Mouse (Mus musculus) testis, postnatal 10 days (tissue): ENCODE data around the gene Myo18a.
"Not testable (repeated sequence)": the region's sequence is repeated elsewhere in the genome, so short reads cannot be mapped to it uniquely, and the experiment has no call there.

ENCODE experiments used
- DNase-seq: peaks from one replicate; pipeline ENCODE4 v3.0.0; 2021; ENCODE audit warnings: low spot score

Gene Myo18a

DNA sequence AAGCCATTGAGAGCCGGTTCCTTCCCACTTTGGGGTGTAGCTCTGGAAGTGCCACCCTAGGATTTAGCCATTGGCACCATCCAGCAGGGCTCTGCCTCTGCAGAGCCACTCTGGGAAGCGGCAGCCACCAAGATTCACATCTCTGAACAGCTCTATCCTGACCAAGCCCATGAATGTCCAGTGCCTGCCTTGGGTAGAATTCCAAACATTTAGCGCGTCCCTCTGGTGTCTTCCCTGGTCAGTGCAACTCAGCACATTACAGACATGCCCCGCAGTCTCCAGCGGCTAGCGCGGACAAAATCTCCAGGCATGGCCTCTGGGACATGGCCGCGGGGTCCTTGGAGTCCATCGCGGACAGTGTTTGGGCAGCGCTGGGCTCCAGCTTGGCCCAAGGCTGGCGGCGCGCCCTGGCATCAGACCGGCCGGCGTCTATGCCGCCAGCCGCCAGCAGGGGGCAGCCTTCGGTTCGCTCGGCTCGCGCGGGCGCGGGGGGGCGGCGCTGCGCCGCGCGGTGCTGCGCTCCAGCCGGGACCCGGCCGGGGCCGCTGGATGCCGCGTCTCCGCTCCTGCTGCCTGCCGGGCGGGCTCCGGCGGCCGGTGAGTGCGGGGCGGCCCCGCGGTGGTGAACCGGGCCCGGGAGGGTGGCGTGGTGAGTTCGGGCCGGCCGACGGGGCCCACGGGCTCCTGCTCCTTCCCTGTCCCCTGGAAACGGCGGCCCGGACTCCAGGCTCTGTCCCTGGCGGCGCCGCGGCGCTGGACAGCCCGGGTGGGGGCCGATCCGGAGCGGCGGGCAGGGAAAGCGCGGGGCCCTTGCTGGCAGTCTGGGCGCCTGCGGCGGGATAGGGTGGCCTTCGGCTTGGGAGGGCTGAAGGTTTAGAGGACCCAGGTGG lies at the start of gene Myo18a:
Myo18a (plus strand) TSS at position 464 of the 890 bp plus-strand sequence.
- peak; percentile 95 for DNase-seq

DNA sequence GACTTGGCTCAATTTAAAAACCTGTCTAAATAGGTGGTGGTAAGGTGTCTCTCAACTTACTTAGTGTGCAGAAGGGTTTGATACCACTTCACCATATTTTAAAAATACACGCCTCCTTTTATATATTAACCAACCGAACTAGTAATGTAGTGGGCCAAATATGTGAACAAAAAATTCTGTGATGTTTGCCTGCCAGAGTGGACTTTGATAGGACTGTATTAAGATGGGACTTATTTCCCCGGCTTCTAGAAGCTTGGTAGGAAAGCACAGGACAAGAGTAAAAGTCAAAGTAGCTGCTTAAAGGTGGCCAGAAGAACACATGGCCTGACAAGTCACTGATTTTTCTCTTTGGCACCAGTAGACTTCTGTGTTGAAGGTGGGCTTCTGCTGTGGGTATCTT lies 49.3 kb upstream of the Myo18a start:
- DNase-seq = no peak

DNA sequence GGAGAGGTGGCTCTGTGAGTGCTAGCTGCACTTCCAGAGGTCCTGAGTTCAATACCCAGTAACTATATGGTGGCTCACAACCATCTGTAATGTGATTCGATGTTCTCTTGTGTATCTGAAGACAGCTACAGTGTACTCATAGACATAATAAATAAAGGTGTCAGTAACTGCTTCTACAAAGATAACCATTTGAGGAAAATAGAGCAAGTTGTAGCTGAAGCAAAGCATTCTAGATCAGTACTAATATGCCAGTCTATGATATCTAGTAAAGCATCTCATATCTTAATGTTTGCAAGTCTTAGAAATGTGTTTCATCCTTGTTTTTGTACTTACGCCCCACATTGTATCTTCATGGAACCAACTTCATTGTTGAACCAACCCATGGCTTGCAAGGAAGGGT lies 44.0 kb upstream of the Myo18a start:
- DNase-seq = no peak

DNA sequence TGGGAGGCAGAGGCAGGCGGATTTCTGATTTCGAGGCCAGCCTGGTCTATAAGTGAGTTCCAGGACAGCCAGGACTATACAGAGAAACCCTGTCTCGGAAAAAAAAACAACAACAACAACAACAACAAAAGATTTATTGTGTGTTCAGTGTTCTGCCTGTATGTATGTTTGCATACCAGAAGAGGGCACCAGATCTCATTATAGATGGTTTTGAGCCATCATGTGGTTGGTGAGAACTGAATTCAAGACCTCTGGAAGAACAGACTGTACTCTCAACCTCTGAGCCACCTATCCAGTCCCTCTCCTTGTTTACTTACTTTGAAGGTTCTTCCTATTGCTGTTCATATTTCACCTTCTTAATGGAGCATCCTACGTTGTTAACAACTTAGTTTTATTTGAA lies 41.7 kb upstream of the Myo18a start:
- DNase-seq = no peak

DNA sequence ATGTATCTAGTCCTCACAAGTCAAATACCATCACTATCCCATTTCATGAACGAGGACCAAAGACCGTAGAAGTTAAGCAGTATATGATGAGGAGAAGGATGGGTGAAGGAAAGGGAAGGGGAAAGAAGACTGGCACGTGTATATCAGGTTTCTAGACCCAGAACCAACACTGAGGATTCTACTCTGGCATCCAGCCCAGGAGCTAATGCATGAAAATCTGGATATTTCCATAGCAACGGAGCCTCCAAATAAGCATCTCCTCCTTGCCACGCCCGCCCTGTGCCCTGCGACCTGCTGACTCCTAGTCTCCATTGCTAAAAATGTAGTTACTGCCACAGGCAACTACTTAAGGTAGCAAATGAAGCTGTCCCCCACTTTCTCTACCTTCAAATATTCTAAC lies 38.3 kb upstream of the Myo18a start:
- no peak for DNase-seq

DNA sequence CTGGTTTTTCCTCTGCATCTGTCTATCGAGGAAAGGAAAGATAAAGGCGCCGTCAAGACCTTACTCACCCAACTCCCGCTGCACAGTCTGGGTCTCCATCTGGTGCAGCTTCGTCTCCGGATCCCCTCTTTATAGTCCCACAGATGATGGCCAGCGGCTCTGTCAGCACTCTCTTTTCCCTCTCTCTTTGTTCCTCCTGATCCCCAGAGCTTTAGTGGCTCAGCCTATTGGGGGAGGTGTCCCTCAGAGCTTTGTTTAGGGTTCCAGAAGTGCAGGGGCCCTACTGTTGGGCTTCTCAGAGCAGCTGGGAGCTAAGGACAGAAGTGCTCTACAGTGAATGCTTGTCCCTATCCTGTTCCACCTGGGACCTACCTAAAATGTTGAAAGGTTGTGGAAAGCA lies 37.9 kb upstream of the Myo18a start, which contains the start of gene Cryba1:
Cryba1 (minus strand) TSS at position 101 of the 400 bp plus-strand sequence.
- no peak for DNase-seq

DNA sequence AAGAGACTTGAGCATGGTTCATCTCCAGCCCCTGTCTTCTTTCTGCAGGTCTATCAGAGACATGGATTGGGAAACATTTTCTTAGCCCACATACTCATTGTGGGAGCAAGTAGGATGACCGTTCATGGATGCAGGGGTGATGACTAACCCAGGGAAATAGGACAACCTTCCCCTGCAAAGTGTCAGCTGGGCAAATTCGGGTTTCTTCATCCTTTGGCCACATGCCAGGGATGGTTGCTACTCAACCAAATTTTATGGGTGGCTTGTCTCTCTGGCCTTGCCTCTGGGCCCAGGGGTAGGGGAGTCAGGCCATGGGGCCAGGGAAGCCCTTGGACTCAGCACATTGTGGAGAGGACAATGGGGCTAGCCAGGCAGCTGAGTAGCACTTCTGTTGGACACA lies 34.5 kb upstream of the Myo18a start:
- no peak for DNase-seq

DNA sequence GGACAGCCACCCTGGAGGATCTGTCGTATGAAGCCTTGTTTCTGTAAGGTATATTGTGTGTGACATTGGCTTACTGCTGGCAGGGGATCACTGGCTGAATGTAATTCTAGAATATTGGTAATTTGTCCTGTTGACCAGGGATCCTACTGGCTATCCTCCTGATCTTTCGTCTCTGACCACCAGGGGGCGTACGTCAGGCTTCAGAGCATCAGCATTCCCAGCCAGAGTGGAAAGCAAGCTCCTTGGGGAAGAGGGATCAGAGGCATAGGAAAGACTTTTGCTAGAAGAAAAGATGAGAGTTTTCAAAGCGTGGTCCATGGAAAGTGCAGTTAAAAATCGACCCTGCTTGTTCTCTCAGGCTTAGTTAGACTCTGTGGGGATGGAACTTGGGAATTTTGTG lies 25.8 kb upstream of the Myo18a start:
- DNase-seq = peak; percentile 93

DNA sequence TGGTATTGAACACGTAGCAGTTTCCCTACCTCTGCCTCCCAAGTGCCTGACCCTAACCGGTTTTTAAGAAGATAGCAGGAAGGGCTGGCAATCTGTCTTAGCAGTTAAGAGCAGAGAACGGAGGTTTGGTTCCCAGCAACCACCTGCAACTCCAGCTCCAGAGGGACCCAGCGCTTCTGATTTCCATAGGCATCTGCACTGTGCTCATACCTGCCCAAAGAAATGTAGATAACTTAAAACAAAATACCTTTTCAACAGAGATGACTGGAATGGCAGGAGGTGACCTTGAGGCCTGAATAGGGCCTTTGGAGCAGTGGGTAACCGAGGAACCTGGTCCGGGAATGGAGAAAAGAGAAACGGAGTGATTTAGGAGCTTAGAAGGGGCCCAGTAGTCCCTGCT lies 24.5 kb upstream of the Myo18a start:
- DNase-seq = no peak

DNA sequence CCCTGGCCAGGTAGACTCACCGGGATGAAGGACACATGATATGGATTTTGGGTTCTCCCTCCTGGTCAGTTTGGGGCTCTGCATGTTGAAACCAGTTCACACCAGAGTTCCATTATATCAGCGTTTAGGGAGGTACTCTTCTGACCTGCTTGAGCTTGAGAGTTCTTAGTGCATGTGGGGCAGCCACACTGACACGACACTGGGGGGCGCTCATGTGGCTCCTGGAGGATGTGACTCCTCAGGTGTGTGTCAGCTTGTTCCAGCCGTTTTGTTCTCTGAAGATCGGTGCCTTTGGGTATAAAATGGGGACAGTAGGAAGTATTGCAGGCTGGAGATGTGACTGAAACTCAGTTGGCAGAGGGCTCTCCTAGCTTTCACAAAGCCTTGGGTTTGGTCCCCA lies 19.1 kb upstream of the Myo18a start:
- DNase-seq = peak; percentile 65

DNA sequence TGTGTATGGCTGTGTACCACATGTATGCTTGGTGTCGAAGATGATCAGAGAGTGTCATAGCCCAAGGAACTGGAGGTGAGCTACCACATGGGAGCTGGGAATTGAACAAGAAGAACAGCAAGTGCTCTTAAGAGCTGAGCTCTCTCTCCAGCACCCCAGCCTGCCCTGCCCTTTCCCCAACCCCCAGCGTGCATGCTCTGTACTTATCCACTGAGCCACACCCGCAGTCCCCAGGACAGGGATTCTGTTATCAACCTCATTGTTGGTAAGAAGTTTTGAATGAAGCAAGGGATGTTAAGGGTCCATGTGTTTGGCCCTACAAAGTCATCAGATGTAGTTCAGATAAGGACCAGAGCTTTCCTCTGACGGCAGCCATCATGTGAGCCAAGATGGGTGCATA lies 16.4 kb upstream of the Myo18a start:
- no peak for DNase-seq

DNA sequence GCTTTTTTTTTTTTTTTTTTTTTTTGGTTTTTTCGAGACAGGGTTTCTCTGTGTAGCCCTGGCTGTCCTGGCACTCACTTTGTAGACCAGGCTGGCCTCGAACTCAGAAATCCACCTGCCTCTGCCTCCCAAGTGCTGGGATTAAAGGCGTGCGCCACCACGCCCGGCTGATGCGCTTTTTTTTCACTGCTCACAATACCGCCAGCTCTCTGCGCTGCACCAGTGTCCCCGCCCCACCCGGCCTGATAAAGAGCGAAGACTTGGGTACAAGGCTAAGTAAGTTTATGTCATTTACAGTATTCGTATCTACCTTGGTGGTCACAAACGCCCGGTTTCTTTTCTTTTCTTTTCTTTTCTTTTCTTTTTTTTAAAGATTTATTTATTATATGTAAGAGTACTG lies 15.9 kb upstream of the Myo18a start:
- DNase-seq = not testable (repeated sequence)

DNA sequence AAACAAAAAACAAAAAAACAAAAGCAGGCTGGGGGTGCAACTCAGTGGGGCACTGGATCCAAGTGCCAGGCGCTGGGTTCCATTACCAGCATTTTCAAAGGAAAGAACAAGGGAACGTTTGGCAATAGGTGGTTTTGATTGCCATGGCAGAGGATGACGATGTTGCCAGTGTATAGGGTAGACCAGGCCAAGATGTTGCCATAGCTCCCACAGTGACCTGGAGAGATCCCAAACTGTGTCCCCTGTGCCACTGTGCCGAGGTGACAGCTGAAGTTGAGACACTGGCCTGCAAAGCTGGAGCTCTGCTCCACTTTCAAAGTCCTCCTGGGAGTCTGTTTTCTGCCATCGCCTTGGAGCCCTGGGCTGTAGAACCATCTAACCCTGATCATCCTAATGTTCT lies 14.1 kb upstream of the Myo18a start:
- DNase-seq = no peak

DNA sequence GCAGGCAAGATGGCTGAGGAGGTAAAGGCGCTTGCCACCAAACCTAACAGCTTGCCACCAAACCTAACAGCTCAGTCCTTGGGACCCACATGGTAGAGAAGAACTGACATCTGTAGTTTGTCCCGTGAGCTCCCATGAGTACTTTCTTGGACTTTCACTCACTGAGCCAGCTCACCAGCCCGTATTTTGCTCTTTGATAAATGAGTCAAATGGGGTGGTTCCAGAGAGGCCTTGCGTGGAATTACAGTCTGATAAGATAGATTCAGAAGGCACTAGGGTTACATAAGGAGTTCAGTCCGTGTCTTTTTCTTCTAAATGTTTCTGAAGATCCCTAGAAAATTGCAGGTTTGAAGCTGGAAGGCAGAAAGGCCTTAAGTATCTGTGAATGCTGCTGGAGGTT lies 10.5 kb upstream of the Myo18a start:
- no peak for DNase-seq

DNA sequence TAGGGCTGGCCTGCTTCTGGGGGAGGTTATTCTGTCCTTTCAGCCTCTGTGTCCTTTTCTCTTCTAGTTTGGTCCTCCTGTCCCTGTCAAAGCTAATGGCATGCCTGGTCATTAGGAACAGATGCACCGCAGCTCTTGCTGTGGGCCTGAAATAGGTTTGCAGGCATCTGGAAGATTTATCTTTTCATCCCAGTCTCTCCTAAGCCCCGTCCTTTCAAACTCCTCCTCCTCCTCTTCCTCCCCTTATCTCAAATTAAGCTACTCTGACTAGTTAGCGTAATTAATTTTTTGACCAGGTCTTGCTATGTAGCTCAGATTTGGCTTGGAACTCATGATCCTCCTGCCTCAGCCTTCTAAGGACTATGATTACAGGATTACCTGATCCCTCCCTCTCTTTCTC lies 9.6 kb upstream of the Myo18a start:
- no peak for DNase-seq

DNA sequence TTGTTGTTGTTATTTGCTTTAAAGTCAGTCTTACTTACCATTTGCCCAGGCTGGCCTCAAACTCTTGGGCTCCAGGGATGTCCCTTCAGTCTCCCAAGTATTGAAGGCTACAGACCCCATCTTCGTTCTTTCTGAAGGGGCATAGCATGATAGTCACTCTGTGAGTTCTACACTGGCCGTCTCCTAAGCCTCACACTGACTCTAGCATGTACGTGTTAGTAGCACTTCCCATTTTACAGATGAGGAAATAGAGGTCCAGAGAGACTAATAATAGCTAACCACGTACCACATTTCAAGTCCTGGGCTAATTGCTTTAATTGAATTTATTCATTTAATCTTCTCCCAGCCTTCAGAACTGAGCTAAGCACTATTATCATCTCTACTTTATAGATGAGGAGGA lies 3.0 kb upstream of the Myo18a start:
- no peak for DNase-seq

DNA sequence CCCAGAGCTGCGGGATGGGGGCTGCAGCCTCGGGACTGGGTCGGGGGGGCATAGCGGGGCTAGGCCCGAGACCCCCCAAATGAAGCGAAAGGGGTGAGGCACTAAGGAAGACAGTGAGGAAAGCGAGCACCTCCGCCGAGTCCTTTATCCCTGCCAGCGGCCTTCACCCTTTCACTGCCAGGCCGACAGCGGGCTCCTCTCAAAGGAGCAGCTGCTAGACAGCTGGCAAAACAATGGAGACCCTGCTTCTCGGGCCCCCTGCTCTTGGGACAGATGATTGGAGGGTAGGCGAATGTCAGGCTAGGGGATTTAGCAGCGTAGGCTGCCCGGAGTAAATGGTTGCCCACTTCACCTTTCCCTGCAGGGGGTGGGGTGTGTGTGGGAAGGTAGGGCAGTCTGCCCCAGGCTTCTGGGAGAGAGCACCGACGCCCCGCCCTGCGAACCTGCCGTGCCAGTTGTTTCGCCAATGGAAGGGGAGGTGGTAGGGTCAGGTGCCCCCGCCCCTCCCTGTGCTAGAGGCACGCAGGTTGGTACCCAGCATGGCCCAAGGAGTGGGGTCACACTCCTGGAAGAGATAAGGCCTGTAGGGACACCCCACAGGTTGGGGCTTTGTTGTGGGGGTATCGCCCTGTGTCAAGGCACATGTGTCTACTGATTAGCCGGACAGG lies 761 bp downstream of the Myo18a start:
- DNase-seq = peak; percentile 68

DNA sequence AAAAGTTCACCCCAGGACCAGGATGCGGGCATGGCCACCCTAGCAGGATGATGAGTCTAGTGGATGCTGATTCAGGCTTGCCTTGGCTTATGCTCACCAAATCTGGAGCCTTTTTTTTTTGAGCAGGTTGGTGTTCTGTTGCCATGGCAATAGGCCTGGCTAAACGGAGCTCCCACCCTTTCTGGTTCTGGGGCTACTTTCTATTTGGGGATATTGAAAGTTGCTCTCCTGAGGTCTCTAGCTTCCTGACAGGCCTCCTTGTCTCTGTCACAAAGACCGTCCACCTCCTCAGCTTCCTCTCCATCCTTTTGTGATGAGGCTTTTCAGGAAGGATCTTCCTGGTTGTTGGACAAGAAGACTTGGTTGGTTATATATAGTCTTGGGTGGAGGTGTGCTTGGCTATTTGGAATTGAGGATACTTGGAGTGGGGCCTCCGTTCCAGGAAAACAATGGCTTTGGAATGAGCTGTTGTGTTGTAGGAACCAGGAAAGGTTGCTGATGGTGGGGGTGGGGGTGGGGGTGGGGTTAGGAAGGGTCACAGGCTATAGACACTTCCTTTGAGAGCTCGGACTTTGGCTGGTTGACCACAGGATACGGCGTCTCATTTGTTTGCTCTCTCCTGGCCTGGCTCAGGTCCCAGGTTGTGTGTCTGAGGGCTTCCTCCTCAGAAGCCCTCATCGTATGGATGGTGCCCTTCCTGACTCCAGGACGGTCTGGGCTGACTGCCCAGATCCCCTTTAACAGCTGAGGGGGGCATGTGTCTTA lies 1.8 kb downstream of the Myo18a start:
- no peak for DNase-seq

DNA sequence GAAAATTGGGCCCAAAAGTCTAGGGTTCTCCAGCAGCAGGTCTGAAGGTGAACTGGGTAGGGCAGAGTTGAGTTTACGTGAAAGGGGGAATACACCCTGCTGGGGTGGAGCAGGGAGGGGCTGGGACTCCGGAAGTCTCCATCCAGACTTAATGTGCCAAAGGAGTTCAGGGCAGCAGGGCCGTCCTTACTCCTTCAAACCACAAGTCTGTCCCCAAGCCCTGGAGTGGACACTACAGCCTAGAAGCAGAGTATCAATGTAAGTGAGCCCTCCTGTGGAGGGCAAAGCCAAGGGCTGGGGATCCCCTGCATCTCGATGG lies 2.4 kb downstream of the Myo18a start:
- DNase-seq = no peak

DNA sequence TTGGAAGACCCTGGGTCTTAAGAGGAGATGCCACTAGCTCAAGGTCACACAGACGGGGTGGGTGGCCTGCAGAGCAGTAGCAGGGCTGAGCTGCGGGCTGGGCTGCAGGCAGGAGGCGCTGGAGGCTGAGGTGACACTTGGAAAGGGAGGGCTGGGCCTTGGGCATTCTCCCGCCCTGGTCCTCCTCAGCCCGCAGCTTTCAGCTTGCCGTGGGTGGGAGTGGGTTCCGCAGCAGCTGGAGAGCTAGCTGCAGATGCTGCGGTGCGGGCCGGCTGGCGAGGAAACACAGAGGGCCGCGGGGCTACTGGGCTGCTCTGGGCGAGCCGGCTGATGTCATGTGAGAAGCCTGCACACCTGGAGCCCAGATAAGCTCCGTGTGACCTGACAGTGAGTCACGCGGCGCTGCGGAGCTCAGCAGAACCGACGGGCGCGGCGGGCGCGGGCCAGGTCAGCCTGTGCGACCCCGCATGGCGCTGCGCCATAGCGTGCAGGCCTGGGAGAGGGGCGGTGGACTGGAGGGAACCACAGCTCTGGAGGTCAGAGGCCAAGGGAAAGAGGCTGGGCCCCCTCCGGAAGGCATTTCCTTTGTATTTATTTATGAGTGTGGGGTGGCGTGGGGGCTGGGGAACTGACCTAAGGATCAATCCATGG lies 3.4 kb downstream of the Myo18a start:
- peak; percentile 76 for DNase-seq

DNA sequence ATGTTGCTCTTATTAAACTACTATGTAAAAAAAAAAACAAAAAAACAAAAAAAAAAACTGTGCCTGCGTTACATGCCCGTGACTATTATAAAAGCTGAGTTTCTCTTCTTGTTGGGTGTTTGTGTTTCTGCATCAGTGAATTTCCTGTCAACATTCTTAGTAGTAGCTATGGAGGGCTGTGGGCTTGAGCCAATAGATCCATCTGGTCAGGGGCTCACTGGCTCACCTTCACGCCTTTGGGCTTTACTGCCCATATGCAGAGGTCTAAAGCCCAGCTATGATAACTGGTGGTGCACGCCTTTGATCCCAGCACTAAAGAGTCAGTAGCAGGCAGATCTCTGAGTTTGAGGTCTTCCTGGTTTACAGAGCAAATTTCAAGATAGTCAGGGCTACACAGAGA lies 6.5 kb downstream of the Myo18a start:
- DNase-seq = no peak

DNA sequence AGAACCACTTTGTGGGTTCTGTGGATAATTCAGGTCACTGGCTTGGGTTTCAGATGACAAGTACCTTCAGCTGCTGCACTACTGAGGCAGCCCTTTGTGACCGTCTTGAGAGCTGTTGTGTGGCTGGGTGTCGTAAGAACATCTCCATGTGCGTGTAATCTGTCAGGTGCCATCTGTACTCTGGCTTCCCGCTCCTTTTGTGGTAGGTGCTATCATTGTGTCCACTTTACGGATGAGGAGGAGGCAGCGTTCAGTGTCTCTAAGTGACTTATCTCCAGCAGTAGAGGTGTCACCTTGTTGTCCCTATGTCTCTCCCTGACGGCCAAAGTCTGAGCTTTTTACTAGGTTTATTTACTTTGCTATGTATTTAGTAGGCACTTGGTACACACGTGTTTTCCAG lies 7.3 kb downstream of the Myo18a start:
- no peak for DNase-seq
